Mouse (Mus musculus) MEL-GATA-1-ER (cell line): ENCODE measurements around the gene Pold2.
A peak's percentile ranks its signal among the peaks of the same experiment; 100 is the strongest.
"Not testable (repeated sequence)": the region's sequence is repeated elsewhere in the genome, so short reads cannot be mapped to it uniquely, and the experiment has no call there.

Experiments used
- DNase-seq: peaks from one replicate; pipeline ENCODE4 v3.0.0-alpha.2; 2012; ENCODE audit warnings: low read depth; ENCODE audit errors: extremely low read depth

Gene Pold2

DNA sequence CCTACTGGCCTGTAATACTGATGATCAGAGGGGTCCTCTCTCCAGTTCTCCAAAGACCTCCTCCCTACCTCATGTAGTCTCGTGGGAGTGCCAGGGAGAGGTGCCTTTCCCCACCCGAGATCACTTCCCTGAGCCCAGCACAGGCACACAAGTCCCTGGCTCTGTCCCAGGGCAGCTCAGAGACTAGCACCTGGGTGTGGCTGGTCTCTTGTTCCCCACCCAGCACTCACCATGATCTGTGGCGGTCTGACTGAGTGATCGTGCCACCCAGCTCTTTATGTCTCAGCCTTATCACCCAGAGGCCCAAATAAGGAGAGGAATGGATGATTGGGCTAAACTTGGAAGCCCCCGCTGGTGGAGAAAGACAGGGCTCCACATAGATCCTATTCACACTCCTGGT is 20.4 kb upstream of the Pold2 start, which contains the start of gene Myl7:
Myl7 (minus strand) TSS at position 252 of the 400 bp plus-strand sequence.
- DNase-seq, result no peak

GRCm38 (mm10) chr11:5897839-5898238 is 19.7 kb upstream of the Pold2 start:
- no peak for DNase-seq

DNA sequence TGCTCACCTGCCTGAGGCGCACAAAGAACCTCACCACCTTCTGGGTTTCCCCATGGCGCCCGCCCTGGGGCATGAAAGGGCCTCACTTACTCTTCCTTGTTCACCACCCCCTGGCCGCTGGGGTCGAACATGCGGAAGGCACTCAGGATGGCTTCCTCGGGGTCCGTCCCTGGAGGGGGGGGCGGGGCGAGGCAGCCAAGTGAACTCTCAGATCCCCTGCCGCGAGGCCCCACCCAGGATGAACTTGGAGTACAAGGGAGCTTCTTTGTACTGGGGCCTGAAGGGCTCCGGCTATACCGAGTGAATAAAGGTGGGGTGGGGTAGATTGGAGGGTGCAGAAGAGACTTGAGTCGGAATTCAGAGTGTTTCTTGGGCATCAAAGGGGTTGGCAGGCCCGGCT is 19.1 kb upstream of the Pold2 start:
- no peak for DNase-seq

GRCm38 (mm10) chr11:5893807-5894206 is 15.7 kb upstream of the Pold2 start:
- DNase-seq, result no peak

- no peak for DNase-seq
Measured at GRCm38 (mm10) chr11:5892810-5893368, 14.8 kb upstream of the Pold2 start.

DNA sequence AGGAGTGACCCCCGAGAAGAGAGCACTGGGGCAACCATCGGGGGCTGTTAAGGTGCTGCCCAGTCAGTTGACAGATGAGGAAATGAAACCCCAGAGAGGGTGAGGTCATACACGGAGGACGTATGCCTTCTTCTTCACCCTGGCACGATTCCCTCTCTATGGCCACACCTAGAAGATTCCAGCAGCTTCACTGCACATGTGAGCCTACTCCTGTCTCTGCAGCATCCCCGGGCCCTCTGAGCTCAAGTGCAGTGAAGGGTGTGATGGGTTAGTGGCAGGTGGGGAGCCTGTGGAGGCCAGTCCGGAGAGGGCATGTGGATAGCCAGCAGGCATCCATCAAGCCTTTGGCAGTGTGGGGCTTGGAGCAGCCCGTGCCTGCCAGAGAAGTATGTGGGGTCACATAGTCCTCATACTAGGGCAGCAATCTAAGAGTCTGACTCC is 14.1 kb upstream of the Pold2 start:
- no peak for DNase-seq

DNA sequence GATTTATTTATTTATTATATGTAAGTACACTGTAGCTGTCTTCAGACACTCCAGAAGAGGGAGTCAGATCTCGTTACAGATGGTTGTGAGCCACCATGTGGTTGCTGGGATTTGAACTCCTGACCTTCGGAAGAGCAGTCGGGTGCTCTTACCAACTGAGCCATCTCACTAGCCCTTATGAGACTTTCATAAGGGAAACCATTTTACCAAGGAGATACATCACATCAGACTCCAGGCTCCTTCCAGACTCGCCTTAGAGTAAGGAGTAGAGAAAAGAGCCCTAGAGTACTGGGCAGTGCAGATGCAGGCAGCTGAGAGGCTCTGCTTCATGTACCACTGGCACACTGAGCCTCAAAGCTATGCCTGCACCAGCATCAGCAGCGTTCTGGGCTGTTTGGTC is 10.5 kb upstream of the Pold2 start:
- not testable (repeated sequence) for DNase-seq

- DNase-seq, result no peak
Measured at GRCm38 (mm10) chr11:5887250-5887649, 9.2 kb upstream of the Pold2 start.

DNA sequence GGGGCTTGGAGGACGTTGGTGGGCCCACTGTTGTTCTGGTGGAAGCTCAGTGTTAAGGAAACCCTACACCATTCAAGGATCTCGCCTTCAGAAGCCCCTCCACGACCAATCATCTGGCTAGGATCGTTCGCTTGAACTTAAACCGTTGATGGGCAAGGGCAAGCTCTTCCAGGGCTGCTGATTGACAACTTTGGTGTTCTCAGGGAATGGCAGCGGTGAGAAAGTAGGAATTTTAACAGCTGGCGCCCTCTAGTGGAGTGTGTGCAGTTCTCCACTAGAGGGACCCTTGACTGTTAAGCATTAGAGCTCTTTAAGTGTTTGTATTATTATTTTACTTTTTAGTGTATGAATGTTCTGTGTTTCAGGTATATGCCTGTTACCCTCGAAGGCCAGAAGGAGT is 8.1 kb upstream of the Pold2 start:
- peak; percentile 39 for DNase-seq

DNA sequence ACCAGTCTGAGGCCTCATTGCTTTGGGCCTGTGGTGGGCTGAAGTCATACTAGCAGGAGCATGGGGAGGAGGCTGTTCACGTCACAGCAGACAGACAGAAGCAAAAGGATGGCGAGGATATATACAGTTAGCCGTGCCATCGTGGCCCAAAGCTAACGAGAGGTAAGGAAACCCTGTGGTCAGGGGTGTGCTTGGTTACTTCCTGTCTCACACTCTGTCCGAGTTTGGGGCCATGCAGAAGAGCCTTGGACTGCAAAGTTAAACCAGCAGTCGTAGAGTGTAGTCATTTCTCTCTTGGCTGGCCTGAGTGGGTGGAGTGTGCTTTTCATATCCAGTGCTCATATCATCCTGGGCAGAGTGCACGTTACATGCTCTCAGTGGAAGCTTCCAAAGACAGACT is 4.4 kb upstream of the Pold2 start:
- DNase-seq, result no peak

DNA sequence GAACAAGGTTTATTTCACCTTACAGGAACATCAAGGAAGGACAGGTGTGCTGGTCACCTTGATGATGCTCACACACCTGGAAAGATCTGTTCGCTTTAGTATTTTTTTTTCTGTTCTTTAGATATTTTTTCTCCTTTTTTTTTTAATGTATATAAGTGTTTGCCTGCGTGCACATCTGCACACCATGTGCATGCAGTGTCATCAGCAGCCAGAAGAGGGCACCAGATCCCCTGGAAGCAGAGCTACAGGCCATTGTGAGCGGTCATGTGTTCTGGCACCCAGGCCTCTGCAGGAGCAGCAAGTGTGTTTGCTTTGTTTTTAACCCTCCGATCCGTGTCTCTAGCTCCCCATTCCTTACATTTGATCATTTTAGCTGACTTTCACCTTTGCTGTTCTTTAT is 1.8 kb upstream of the Pold2 start:
- peak; percentile 69 for DNase-seq

GRCm38 (mm10) chr11:5878661-5879060 is 569 bp upstream of the Pold2 start:
- DNase-seq, result no peak

DNA sequence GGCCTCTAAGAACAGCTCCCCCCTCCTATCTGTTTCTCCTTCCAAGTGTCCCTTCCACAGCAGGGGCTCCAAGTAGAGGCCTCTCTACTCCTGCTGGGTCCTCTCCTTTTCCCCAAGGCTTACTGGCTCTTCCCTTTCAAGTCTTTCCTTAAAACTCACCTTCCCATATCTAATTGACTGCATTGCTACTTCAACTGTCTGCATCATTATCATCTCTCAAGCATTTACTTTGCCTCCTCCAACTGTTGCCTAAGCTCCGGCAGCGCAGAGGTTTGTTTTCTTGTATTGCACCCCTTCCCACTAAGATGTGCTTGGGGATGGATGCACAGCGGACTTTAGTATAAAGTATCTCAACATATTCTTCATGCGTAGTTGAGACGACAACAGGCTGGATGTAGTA is 671 bp downstream of the Pold2 start:
- no peak for DNase-seq

GRCm38 (mm10) chr11:5873192-5873591 is 4.9 kb downstream of the Pold2 start:
- DNase-seq, result no peak

GRCm38 (mm10) chr11:5872707-5873106 is 5.4 kb downstream of the Pold2 start:
- DNase-seq, result no peak

- DNase-seq, result no peak
Measured at GRCm38 (mm10) chr11:5870069-5870468, 8.0 kb downstream of the Pold2 start.

GRCm38 (mm10) chr11:5869331-5869730 is 8.8 kb downstream of the Pold2 start:
- DNase-seq, result no peak

DNA sequence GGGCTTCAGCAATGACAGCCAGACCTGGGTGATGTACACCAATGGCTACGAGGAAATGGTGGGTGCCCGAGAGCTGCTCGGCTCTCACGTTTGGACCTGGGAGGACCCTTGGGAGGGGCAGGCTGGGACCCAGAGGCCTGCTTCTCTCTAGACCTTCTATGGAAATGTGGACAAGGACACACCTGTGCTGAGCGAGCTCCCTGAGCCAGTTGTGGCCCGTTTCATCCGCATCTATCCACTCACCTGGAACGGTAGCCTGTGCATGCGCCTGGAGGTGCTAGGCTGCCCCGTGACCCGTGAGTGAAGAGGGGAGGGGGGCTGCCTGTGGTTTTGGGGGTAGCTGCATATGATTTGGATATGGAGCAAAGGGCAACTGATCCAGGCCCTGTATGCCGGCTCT is 9.8 kb downstream of the Pold2 start:
- DNase-seq, result no peak

GRCm38 (mm10) chr11:5867196-5867595 is 10.9 kb downstream of the Pold2 start:
- no peak for DNase-seq

DNA sequence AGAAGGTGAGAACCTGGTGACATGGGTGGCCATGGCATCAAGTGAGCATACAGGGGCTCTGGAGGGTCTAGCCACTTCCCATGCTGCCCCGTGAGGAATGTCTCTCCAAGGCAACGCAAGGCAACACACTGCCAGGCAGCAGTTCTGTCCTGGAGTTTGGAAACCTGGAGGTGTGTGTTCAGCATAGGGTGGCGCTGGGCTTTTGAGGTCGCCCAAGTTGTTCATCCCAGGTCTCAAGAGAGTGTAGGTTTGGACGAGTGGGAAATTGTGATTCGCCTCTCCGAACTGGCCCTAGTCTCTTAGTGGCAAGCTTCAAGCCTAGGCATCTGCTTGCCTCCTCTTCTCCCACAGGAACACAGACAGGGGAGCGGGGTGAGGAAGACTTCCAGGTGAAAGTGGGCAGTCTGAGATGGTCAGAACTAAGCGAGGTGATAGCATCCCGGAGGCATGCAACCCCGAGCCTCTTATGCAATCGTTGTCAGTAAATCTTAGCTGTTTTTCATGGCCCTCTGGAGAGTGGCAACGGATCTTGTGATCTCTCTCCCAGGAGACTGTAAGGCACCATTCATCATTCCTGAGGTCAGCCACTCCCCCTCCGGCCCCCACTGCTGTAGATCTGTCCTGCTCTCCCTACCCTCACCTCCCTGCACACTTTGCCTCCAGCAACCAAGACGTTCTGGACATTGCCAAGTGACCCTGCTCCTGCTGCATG is 15.5 kb downstream of the Pold2 start:
- DNase-seq, result no peak

- DNase-seq, result no peak
Measured at GRCm38 (mm10) chr11:5861678-5862393, 16.3 kb downstream of the Pold2 start, which contains the start of gene Aebp1. TSS of gene Aebp1 (plus strand) at chr11:5861947.

DNA sequence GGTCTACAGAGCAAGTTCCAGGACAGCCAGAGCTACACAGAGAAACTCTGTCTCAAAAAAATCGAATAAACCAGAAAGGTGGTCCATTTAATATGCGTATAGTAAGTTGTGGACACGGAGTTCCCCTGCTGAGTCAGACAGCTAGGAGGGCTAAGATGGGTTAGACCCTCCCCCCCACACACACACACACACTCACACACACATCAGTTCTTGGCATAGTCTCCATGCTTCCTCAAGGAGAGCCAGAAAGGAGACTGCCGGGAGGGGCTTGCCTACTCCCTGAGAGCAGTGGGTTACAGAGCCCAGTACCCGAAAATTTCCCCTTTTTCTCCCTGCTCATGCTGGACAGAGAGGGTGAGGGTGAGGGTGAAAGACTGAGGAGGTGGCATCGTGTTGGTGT is 17.5 kb downstream of the Pold2 start:
- DNase-seq, result no peak
